Mouse (Mus musculus): Measurements from ENCODE around the gene Nlgn2. TPM values are rescaled to one million over a fixed set of nuclear protein-coding genes. Genes with fewer than 3 reads are reported as not detected.
A peak's percentile ranks its signal among the peaks of the same experiment; 100 is the strongest.

Gene Nlgn2
- total RNA-seq, 2 experiments from 2014 or later = 14.4 to 22.3 TPM

- DNase-seq = peak; percentile 97
Measured at GRCm38 (mm10) chr11:69795168-69795982, 42.2 kb downstream of the Nlgn2 start, which contains the start of gene Chrnb1. Chrnb1 (minus strand) TSS chr11:69795943.

- no peak for DNase-seq
Measured at GRCm38 (mm10) chr11:69793429-69793828, 44.2 kb downstream of the Nlgn2 start.

- DNase-seq = no peak
Measured at GRCm38 (mm10) chr11:69791420-69791819, 46.2 kb downstream of the Nlgn2 start.

- DNase-seq = peak; percentile 48 to 65
Measured at GRCm38 (mm10) chr11:69789431-69789830, 48.2 kb downstream of the Nlgn2 start.

GRCm38 (mm10) chr11:69787306-69787705 lies 50.3 kb downstream of the Nlgn2 start:
- DNase-seq = no peak

GRCm38 (mm10) chr11:69784793-69785272 lies 52.8 kb downstream of the Nlgn2 start:
- peak; percentile 49 to 67 for DNase-seq

GRCm38 (mm10) chr11:69781828-69782227 lies 55.8 kb downstream of the Nlgn2 start:
- no peak for DNase-seq

GRCm38 (mm10) chr11:69778985-69779384 lies 58.6 kb downstream of the Nlgn2 start:
- DNase-seq = no peak

- no peak for DNase-seq
Measured at GRCm38 (mm10) chr11:69778258-69778982, 59.2 kb downstream of the Nlgn2 start.

GRCm38 (mm10) chr11:69777504-69778257 lies 59.9 kb downstream of the Nlgn2 start:
- DNase-seq = no peak

GRCm38 (mm10) chr11:69776488-69776887 lies 61.1 kb downstream of the Nlgn2 start:
- DNase-seq = no peak

- no peak for DNase-seq
Measured at GRCm38 (mm10) chr11:69775716-69776115, 61.9 kb downstream of the Nlgn2 start.

GRCm38 (mm10) chr11:69774961-69775360 lies 62.6 kb downstream of the Nlgn2 start:
- no peak for DNase-seq

Small RNA genes within 50 kb of the gene (microRNA-seq; reads per million reads assigned to microRNA genes)
- gene Mir6924 = not detected

Other genes with a start within 250 kb of the Nlgn2 start
- gene Atp1b2, start 231.8 kb downstream of the Nlgn2 start, total RNA-seq (2021) = 10 to 100 TPM; 28.5 to 45.4 TPM
- gene Shbg, start 219.9 kb downstream of the Nlgn2 start, total RNA-seq (2021) = not detected
- gene Sat2, start 215.8 kb downstream of the Nlgn2 start, total RNA-seq (2021) = 10 to 100 TPM in 1 of 2 experiments, 1 to 10 TPM in 1; 5.7 to 11.3 TPM
- 10 to 100 TPM; 80.5 to 88.4 TPM for gene Fxr2, start 204.8 kb downstream of the Nlgn2 start, total RNA-seq (2021)
- gene Sox15, start 182.5 kb downstream of the Nlgn2 start, total RNA-seq (2021) = not detected
- 100 to 1,000 TPM in 1 of 2 experiments, 10 to 100 TPM in 1; 91.4 to 126 TPM for gene Mpdu1, start 175.1 kb downstream of the Nlgn2 start, total RNA-seq (2021)
- gene Cd68, start 171.6 kb downstream of the Nlgn2 start, total RNA-seq (2021) = 10 to 100 TPM; 20.1 to 28.6 TPM
- 100 to 1,000 TPM; 678 to 712 TPM for gene Eif4a1, start 165.4 kb downstream of the Nlgn2 start, total RNA-seq (2021)
- gene Senp3, start 155.7 kb downstream of the Nlgn2 start, total RNA-seq (2021) = 10 to 100 TPM; 70.6 to 80.4 TPM
- 1 to 10 TPM; 1.7 to 2.5 TPM for gene Tnfsf13, start 152.0 kb downstream of the Nlgn2 start, total RNA-seq (2021)
- gene Tnfsf12, start 141.9 kb downstream of the Nlgn2 start, total RNA-seq (2021) = 10 to 100 TPM; 21.5 to 22.9 TPM
- gene Tnfsfm13, start 141.7 kb downstream of the Nlgn2 start, total RNA-seq (2021) = 1 to 10 TPM; 4.0 to 4.9 TPM
- gene Polr2a, start 79.1 kb downstream of the Nlgn2 start, total RNA-seq (2021) = 10 to 100 TPM; 86.4 to 90.3 TPM
- not detected for gene Slc35g3, start 75.8 kb downstream of the Nlgn2 start, total RNA-seq (2021)
- gene Zbtb4, start 71.9 kb downstream of the Nlgn2 start, total RNA-seq (2021) = 10 to 100 TPM; 57.7 to 63.8 TPM
- gene Chrnb1, start 41.8 kb downstream of the Nlgn2 start, total RNA-seq (2021) = 1 to 10 TPM; 1.1 to 1.8 TPM
- 1 to 10 TPM; 3.9 to 8.6 TPM for gene Fgf11, start 35.9 kb downstream of the Nlgn2 start, total RNA-seq (2021)
- gene Tmem102, start 32.2 kb downstream of the Nlgn2 start, total RNA-seq (2021) = under 1 TPM; 0.17 to 0.26 TPM
- not detected for gene Gm39566, start 22.5 kb downstream of the Nlgn2 start, total RNA-seq (2021)
- not detected for gene Spem2, start 19.3 kb downstream of the Nlgn2 start, total RNA-seq (2021)
- not detected for gene Spem1, start 15.6 kb downstream of the Nlgn2 start, total RNA-seq (2021)
- gene Tmem256, start 730 bp upstream of the Nlgn2 start, total RNA-seq (2021) = 100 to 1,000 TPM; 144 to 166 TPM
- gene Plscr3, start 8.6 kb upstream of the Nlgn2 start, total RNA-seq (2021) = 10 to 100 TPM; 49.3 to 50.4 TPM
- not detected for gene Tnk1, start 20.9 kb upstream of the Nlgn2 start, total RNA-seq (2021)
- gene Tmem95, start 40.2 kb upstream of the Nlgn2 start, total RNA-seq (2021) = not detected
- gene Kctd11, start 43.6 kb upstream of the Nlgn2 start, total RNA-seq (2021) = 1 to 10 TPM; 4.2 to 5.4 TPM
- gene Acap1, start 57.8 kb upstream of the Nlgn2 start, total RNA-seq (2021) = under 1 TPM; 0.23 to 0.89 TPM
- gene 2810408A11Rik, start 63.2 kb upstream of the Nlgn2 start, total RNA-seq (2021) = 1 to 10 TPM in 1 of 2 experiments, under 1 TPM in 1; 0.46 to 1.4 TPM
- gene Neurl4, start 63.3 kb upstream of the Nlgn2 start, total RNA-seq (2021) = 10 to 100 TPM; 42.5 to 47.5 TPM
- 10 to 100 TPM; 47.1 to 47.6 TPM for gene Gps2, start 76.1 kb upstream of the Nlgn2 start, total RNA-seq (2021)
- 100 to 1,000 TPM; 619 to 640 TPM for gene Eif5a, start 84.2 kb upstream of the Nlgn2 start, total RNA-seq (2021)
- 10 to 100 TPM; 11.5 to 11.8 TPM for gene Ybx2, start 98.0 kb upstream of the Nlgn2 start, total RNA-seq (2021)
- gene Slc2a4, start 110.4 kb upstream of the Nlgn2 start, total RNA-seq (2021) = 10 to 100 TPM; 60.2 to 90.0 TPM
- 1 to 10 TPM in 1 of 2 experiments, not detected in 1; 1.2 TPM for gene Cldn7, start 127.0 kb upstream of the Nlgn2 start, total RNA-seq (2021)
- 100 to 1,000 TPM; 112 to 132 TPM for gene Ctdnep1, start 143.4 kb upstream of the Nlgn2 start, total RNA-seq (2021)
- gene Elp5, start 144.7 kb upstream of the Nlgn2 start, total RNA-seq (2021) = 10 to 100 TPM; 66.4 to 80.3 TPM
- 100 to 1,000 TPM; 421 to 450 TPM for gene Gabarap, start 153.4 kb upstream of the Nlgn2 start, total RNA-seq (2021)
- 10 to 100 TPM; 54.6 to 57.1 TPM for gene Phf23, start 158.0 kb upstream of the Nlgn2 start, total RNA-seq (2021)
- 10 to 100 TPM; 15.6 to 17.4 TPM for gene Dvl2, start 162.8 kb upstream of the Nlgn2 start, total RNA-seq (2021)
- gene Acadvl, start 177.6 kb upstream of the Nlgn2 start, total RNA-seq (2021) = 100 to 1,000 TPM; 543 to 557 TPM
- 10 to 100 TPM; 27.4 to 40.4 TPM for gene Dlg4, start 179.2 kb upstream of the Nlgn2 start, total RNA-seq (2021)
- under 1 TPM in 1 of 2 experiments, not detected in 1; 0.33 TPM for gene Asgr1, start 216.3 kb upstream of the Nlgn2 start, total RNA-seq (2021)